8 mouse cellular contexts compared by ENCODE assay signal in genomic region chr11:100939512-100940151, GRCm38 (mm10). TPM values are rescaled to one million over a fixed set of nuclear protein-coding genes. Genes with fewer than 3 reads are reported as not detected.
DNase-seq lines count a peak whose midpoint lies in the region; ATAC-seq and TF ChIP-seq lines count a peak whose summit lies in the region.

Gene Stat3, minus strand, starts transcription at chr11:100939540.

- H3K9me3 ChIP-seq in heart, embryonic 11.5 days (replicated peaks; ENCODE audit: control insufficient read depth, low read length): no peaks in the 10 kb centered on the region
- H3K9me3 ChIP-seq in kidney, embryonic 16.5 days (ENCODE audit: low read length): no peaks in the 10 kb centered on the region

- H3K9ac ChIP-seq in heart, embryonic 11.5 days (ENCODE audit: low read depth, low read length): peak within 1 kb of the TSS; percentile 85
- H3K9ac ChIP-seq in kidney, embryonic 16.5 days (replicated peaks; ENCODE audit: low read length): peak within 1 kb of the TSS; percentile 94
- H3K9ac ChIP-seq in liver, adult 2 months (ENCODE audit: low read depth, low read length): peak within 1 kb of the TSS; percentile 95

- peak; percentile 98 for ATAC-seq in heart, embryonic 11.5 days (replicated peaks; ENCODE audit: insufficient number of reproducible peaks, low FRiP score, low TSS enrichment)
- ATAC-seq in kidney, embryonic 16.5 days (ENCODE audit: low FRiP score, low TSS enrichment): peak; percentile 100

- peak within 1 kb of the TSS; percentile 84 for H3K4me2 ChIP-seq in heart, embryonic 11.5 days
- H3K4me2 ChIP-seq in kidney, embryonic 16.5 days (replicated peaks; ENCODE audit: low read depth, low read length): peak within 1 kb of the TSS; percentile 73
- peak within 1 kb of the TSS; percentile 93 for H3K4me2 ChIP-seq in myocyte (ENCODE audit: low read depth)

- H3K36me3 ChIP-seq in heart, embryonic 11.5 days (ENCODE audit: control insufficient read depth, insufficient read depth, low read length): no peaks in the 10 kb centered on the region
- no peaks in the 10 kb centered on the region for H3K36me3 ChIP-seq in kidney, embryonic 16.5 days (ENCODE audit: insufficient read depth, low read length)
- H3K36me3 ChIP-seq in liver, adult 2 months (ENCODE audit: control insufficient read depth, insufficient read depth, low read length): no peaks in the 10 kb centered on the region
- no peaks in the 10 kb centered on the region for H3K36me3 ChIP-seq in myocyte (ENCODE audit: control insufficient read depth, insufficient read depth)
- H3K36me3 ChIP-seq in splenic B cell, adult 2 months (ENCODE audit: control insufficient read depth, insufficient read depth, low read length, poor library complexity, severe bottlenecking): no peaks in the 10 kb centered on the region

- H3K79me2 ChIP-seq in liver, adult 2 months (ENCODE audit: control insufficient read depth, insufficient read depth, low read length): peaks cover 31% of the 10 kb centered on the region; the same call in 1 of the 2 replicates
- H3K79me2 ChIP-seq in myocyte (ENCODE audit: control insufficient read depth, insufficient read depth): peaks cover 45% of the 10 kb centered on the region

- H3ac ChIP-seq in myocyte (ENCODE audit: control insufficient read depth, insufficient read length): peak within 1 kb of the TSS; percentile 31

- H3K4me1 ChIP-seq in bone marrow macrophage, adult 2 months (ENCODE audit: control insufficient read depth, insufficient read depth, low read length): peaks cover 28% of the 10 kb centered on the region
- H3K4me1 ChIP-seq in embryonic fibroblast, embryonic 13.5 days (ENCODE audit: control insufficient read depth, insufficient read depth, low read length): peaks cover 11% of the 10 kb centered on the region
- H3K4me1 ChIP-seq in heart, embryonic 11.5 days (ENCODE audit: control insufficient read depth, insufficient read depth, low read length): peaks cover 22% of the 10 kb centered on the region
- H3K4me1 ChIP-seq in kidney, embryonic 16.5 days (ENCODE audit: insufficient read depth, low read length): peaks cover 22% of the 10 kb centered on the region
- H3K4me1 ChIP-seq in liver, adult 2 months (ENCODE audit: control insufficient read depth, insufficient read depth, low read length): peaks cover 28% of the 10 kb centered on the region

- H3K4me3 ChIP-seq in bone marrow macrophage, adult 2 months (ENCODE audit: insufficient read depth, low read length): peak within 1 kb of the TSS; percentile 77
- peak within 1 kb of the TSS; percentile 94 for H3K4me3 ChIP-seq in embryonic fibroblast, embryonic 13.5 days (ENCODE audit: insufficient read depth, low read length)
- H3K4me3 ChIP-seq in heart, embryonic 11.5 days (ENCODE audit: low read depth, low read length): peak within 1 kb of the TSS; percentile 71
- H3K4me3 ChIP-seq in kidney, embryonic 16.5 days (ENCODE audit: low read length): peak within 1 kb of the TSS; percentile 96
- peak within 1 kb of the TSS; percentile 94 for H3K4me3 ChIP-seq in liver, adult 2 months (ENCODE audit: insufficient read depth, low read depth, low read length)
- peak within 1 kb of the TSS; percentile 89 for H3K4me3 ChIP-seq in myocyte

- H3K27me3 ChIP-seq in heart, embryonic 11.5 days (ENCODE audit: control insufficient read depth, insufficient read depth, low read length): no peaks in the 10 kb centered on the region
- H3K27me3 ChIP-seq in kidney, embryonic 16.5 days (ENCODE audit: insufficient read depth, low read length): no peaks in the 10 kb centered on the region
- no peaks in the 10 kb centered on the region for H3K27me3 ChIP-seq in liver, adult 2 months (ENCODE audit: control insufficient read depth, insufficient read depth, low read length)
- no peaks in the 10 kb centered on the region for H3K27me3 ChIP-seq in myocyte (ENCODE audit: control insufficient read depth, insufficient read depth, insufficient read length)
- H3K27me3 ChIP-seq in splenic B cell, adult 2 months (ENCODE audit: control insufficient read depth, insufficient read depth, low read length, poor library complexity, severe bottlenecking): no peaks in the 10 kb centered on the region

- 1% methylated on average over 29 of the region's 29 CpGs for WGBS in heart, embryonic 11.5 days (ENCODE audit: insufficient replicate concordance)
- under 1% methylated on average over 29 of the region's 29 CpGs for WGBS in kidney, embryonic 16.5 days
- WGBS in liver, adult 2 months: under 1% methylated on average over 29 of the region's 29 CpGs

- TF ChIP-seq POLR2A in bone marrow macrophage, adult 2 months (IDR thresholded peaks at IDR 0.05; ENCODE audit: borderline replicate concordance, low read depth, low read length): no peak
- TF ChIP-seq POLR2A in embryonic fibroblast, embryonic 13.5 days (IDR thresholded peaks at IDR 0.05; ENCODE audit: low read depth, low read length): peak; percentile 83
- TF ChIP-seq POLR2A in liver, adult 2 months (IDR thresholded peaks at IDR 0.05; ENCODE audit: extremely low read depth, insufficient read depth, low read length): no peak
- TF ChIP-seq POLR2A in myocyte (IDR thresholded peaks at IDR 0.05; ENCODE audit: insufficient read length, low read depth): peak; percentile 59

- TF ChIP-seq CTCF in bone marrow macrophage, adult 2 months (IDR thresholded peaks at IDR 0.05; ENCODE audit: low read depth, low read length): no peak
- no peak for TF ChIP-seq CTCF in embryonic fibroblast, embryonic 13.5 days (IDR thresholded peaks at IDR 0.05; ENCODE audit: borderline replicate concordance, insufficient read depth, low read length)
- no peak for TF ChIP-seq CTCF in liver, adult 2 months (IDR thresholded peaks at IDR 0.05; ENCODE audit: low read depth, low read length)

- peak; percentile 99 to 100 for DNase-seq in B cell, adult 2 months
- DNase-seq in liver, adult 2 months (ENCODE audit: extremely low read depth, low read depth, low spot score): peak; percentile 98
- peak; percentile 100 for DNase-seq in splenic B cell, adult 2 months (ENCODE audit: low read depth, low spot score)

- H3K27ac ChIP-seq in bone marrow macrophage, adult 2 months (ENCODE audit: insufficient read depth, low read depth, low read length): peak within 1 kb of the TSS; percentile 73
- H3K27ac ChIP-seq in embryonic fibroblast, embryonic 13.5 days (ENCODE audit: insufficient read depth, low read length): peak within 1 kb of the TSS; percentile 83
- peak within 1 kb of the TSS; percentile 63 for H3K27ac ChIP-seq in heart, embryonic 11.5 days (ENCODE audit: low read depth, low read length)
- peak within 1 kb of the TSS; percentile 91 for H3K27ac ChIP-seq in kidney, embryonic 16.5 days (ENCODE audit: low read length)
- peak within 1 kb of the TSS; percentile 93 for H3K27ac ChIP-seq in liver, adult 2 months (replicated peaks; ENCODE audit: insufficient read depth, low read depth, low read length)

TF ChIP-seq in myocyte, 11 proteins besides CTCF, POLR2A, EP300 and RAD21:
- peak; percentile 92 for TF ChIP-seq SRF (IDR thresholded peaks at IDR 0.05; ENCODE audit: control insufficient read depth, insufficient read length, low read depth)
- peak in 1 of 3 experiments; percentile 24 for TF ChIP-seq MYOD1 (IDR thresholded peaks at IDR 0.05; ENCODE audit: control insufficient read depth in 1 of 3, insufficient read length in 2 of 3, low read depth in 2 of 3)
- TF ChIP-seq REST (IDR thresholded peaks at IDR 0.05; ENCODE audit: insufficient read depth, insufficient read length): no peak
- peak in 1 of 3 experiments; percentile 57 for TF ChIP-seq MYOG (IDR thresholded peaks at IDR 0.05; ENCODE audit: control insufficient read depth in 1 of 3, insufficient read depth in 1 of 3, insufficient read length in 2 of 3, low read depth in 2 of 3)
- no peak for TF ChIP-seq TCF3 (IDR thresholded peaks at IDR 0.05; ENCODE audit: insufficient read length, low read depth)
- TF ChIP-seq MAX (IDR thresholded peaks at IDR 0.05; ENCODE audit: low read depth): peak; percentile 77
- TF ChIP-seq POLR2AphosphoS2 (IDR thresholded peaks at IDR 0.05; ENCODE audit: insufficient read length, low read depth): peak; percentile 37
- TF ChIP-seq USF1 (IDR thresholded peaks at IDR 0.05; ENCODE audit: low read depth): peak; percentile 92
- no peak for TF ChIP-seq TCF12 (IDR thresholded peaks at IDR 0.05; ENCODE audit: insufficient read depth, poor library complexity, severe bottlenecking)
- TF ChIP-seq E2F4 (IDR thresholded peaks at IDR 0.05; ENCODE audit: insufficient read depth): peak; percentile 43
- TF ChIP-seq CEBPB (IDR thresholded peaks at IDR 0.05; ENCODE audit: insufficient read depth, poor library complexity, severe bottlenecking): no peak

RNA-seq across cellular contexts. Expression of gene Stat3, which starts in this region (rescaled TPM):
- polyA plus RNA-seq in bone marrow macrophage, adult 2 months (2012; ENCODE audit: insufficient read depth, insufficient read length, missing spikeins): 73.3 and 76.6 TPM in 2 replicates
- polyA plus RNA-seq in embryonic fibroblast, embryonic 13.5 days (2011; ENCODE audit: insufficient read length, low read depth, missing spikeins): 122 and 158 TPM in 2 replicates
- 45.0 and 49.0 TPM in 2 replicates for polyA plus RNA-seq in heart, embryonic 11.5 days (2014; fragmentation: Nextera tagmentation; extraction: Ambion mirVana)
- 47.9 and 54.4 TPM in 2 replicates for polyA plus RNA-seq in kidney, embryonic 16.5 days (2015; fragmentation: Nextera tagmentation; extraction: Ambion mirVana)
- 58.5 and 76.4 TPM in 2 replicates for total RNA-seq in liver, adult 2 months (2014; rRNA removed)
- polyA plus RNA-seq in liver, adult 2 months (2012; rRNA removed): 48.7 and 60.4 TPM in 2 replicates
- polyA plus RNA-seq in myocyte (2012; fragmentation: generic; extraction: Trizol): 93.7 TPM

Comparison
In these comparisons a context has a peak if more than half of its experiments do, and no peak if none do; other contexts are left out.
1. Peak in every context shown above with its lines: DNase-seq, ATAC-seq, H3K4me3 ChIP-seq and H3K27ac ChIP-seq.
2. POLR2A ChIP-seq: peak in embryonic fibroblast, embryonic 13.5 days (single experiment) and myocyte (single experiment); none in bone marrow macrophage, adult 2 months (single experiment) and liver, adult 2 months (single experiment).